Mouse (Mus musculus) embryo, embryonic 10 days (tissue): ENCODE measurements around the gene Add3.

Experiments
- DNase-seq: peaks from one replicate; pipeline ENCODE4 v3.0.0-alpha.2; 2015; ENCODE audit warnings: low spot score

Gene Add3

DNA sequence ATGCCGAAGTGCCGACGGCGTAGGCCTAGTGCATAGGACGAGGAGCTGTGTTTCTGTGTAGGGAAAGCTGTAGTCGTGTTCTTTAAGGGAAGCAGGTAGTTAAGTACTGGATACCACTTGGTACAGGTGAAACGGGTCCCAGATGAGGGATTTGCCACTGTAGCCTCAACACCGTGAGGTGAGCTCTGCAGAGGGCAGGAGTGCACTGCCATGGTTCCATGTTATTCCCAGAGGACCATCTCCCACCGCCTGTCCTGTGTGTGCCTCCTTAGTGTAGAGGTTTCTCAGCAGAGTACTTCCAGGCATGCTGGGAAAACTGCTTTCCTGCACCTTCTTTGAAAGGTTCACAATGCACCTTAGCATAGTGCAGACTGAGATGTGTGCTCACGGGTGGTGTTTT lies 26.1 kb downstream of the Add3 start:
- no peak for DNase-seq

DNA sequence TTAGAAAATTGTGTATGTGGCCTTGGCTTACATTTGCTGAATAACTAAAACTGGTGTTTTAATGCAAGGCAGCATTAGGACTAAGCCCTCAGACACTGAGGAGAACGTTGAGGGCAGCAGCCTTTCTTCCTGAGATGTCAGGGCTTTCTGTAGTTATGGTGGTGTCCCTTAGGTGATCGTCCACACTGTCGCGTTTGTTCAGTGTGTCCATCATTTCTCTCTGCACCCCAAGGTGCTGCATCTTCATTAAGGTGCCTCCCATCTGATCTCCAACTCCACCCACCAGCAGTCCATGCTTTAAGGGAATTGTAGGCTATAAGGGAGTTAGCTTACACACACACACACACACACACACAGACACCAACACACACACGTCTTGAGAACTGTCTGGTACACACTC lies 28.3 kb downstream of the Add3 start:
- no peak for DNase-seq

DNA sequence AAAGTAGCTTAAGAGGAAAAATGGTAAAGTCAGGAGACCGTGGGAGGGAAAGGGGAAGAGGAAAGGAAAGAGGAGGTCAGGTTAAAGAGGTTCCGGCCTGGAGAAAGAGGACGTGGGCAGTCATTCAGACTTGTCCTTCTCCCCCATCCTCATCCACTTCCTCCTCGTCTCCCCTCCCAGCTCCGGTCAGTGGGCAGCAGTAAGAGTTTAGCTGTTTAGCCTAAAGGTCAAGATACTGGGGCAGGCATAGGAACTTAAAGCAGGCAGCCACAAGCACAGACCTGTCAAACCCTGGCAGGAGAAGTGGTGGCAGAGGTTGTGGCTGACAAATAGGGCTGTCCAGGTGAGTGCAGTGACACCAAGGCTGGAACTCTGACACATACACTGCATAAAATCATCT lies 30.4 kb downstream of the Add3 start:
- no peak for DNase-seq

DNA sequence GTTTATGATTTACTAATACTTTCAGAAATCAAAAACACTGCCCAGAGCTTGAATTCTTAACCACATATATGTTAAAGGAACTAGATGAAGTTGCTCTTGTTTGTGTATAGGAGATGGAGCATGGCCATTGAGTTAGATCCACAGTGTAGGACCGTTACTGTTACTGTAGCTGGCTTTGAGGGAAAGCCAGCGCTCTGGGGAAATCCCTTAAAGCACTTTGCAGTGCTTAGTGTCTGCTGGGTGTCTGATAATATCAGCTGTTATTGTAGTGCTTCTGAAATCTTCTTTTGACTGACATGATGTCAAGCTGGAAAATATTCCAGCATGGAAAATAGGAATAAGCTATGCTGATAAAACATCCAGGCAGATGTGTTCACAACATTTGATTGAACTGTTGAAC lies 33.8 kb downstream of the Add3 start:
- no peak for DNase-seq

DNA sequence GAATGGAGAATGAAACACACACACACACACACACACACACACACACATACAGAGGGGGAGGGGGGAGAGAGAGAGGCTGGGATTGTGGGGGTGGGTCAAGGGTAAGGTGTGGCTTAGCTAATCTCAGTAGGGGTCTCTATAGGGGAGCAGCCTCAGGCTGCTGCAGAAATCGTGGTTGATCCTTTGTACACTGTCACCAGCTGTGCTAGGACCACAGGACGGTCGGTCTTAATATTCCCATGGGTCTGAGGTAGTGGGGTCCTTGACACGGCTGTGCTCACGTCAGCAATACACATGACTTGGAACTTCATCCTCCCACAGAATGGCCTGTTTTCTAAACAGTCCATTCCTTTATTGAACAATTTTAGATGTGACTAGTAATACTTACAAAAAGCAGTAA lies 35.3 kb downstream of the Add3 start:
- DNase-seq: no peak

DNA sequence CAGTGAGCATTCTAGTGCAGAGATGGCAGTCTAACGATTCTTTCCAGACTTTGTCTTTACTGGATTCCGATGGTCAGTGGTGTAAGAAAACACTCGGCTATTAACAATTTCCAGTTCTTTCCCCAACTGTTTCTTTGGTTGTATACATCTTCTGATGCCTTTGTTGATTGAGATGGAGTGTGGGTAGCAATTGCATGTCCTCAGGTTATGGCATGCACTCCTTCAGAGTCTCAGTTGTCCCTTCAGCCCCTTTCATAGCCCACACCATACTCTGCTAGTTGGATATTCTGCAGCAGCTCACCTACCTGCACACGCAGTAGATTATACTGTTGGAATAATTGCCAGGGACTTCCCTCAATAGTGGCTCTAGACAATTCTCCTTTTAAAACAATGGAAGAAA lies 36.3 kb downstream of the Add3 start:
- DNase-seq: no peak

DNA sequence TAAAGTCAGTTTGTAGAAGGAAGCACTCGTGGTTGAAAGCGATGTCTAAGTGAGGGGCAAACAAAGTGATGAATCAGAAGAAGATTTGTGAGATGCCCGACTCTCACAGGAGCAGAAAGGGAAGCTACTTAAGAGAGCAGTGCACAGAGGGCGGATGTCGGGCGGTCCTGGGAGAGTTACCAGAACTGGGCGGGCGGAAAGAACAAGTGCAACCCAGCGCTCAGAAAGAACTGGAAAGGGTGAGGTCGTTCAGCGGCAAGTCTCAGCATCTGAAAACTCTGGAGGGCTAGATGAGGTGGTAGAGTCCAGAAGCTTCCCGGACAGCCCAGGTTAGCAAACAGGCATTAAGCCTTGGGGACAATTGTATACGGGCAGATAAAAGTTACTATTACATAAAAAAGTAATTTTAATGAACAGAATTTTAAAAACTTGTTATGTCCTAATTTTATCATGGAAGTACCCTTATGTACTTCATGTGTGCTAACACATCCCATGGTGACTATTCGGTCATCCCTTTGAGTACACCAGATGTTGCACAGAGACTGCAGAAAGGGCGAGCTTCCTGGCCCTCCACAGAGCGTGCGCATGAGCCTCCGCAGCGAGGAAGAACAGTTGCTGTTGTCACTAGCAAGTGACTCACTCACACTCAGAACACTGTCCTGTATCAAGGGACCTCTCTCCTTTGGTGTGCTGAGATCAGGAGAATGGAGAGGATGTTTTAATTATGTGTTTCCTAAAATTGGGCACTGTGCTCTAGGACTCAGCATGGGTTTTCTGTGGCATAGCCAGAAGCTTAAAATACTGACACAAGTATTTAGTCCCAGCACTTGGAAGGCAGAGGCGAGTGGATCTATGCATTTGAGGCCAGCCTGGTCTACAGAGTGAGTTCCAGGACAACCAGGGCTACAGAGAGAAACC lies 38.6 kb downstream of the Add3 start:
- DNase-seq: no peak

DNA sequence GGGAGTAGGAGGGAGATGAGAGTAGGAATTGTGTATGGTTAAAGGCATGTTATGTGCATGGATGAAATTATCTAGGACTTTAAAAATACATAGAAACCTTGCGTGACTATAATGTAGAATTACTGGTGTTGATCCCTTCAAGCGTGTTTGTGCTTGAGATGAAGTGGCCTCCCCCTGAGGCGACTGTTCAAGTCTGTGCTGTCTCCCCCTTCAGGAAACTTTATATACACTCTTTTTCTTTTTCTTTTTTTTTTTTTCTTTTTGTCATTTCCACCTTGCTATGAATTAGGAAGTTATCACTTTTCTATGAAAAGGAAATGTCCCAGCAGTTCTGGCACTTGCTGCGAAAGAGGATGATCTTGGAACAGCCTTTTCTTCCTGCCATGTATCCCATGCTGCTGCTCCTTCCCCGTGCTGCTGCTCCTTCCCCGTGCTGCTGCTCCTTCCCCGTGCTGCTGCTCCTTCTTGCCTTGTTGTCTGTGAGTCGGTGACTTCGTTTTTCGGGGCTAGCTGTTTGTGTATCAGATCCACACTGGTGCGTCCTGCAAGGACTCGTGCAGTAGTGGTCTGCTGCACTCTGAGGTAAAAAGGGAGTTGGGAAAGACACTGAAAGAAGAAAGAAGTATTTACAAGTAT lies 40.0 kb downstream of the Add3 start:
- DNase-seq: no peak

DNA sequence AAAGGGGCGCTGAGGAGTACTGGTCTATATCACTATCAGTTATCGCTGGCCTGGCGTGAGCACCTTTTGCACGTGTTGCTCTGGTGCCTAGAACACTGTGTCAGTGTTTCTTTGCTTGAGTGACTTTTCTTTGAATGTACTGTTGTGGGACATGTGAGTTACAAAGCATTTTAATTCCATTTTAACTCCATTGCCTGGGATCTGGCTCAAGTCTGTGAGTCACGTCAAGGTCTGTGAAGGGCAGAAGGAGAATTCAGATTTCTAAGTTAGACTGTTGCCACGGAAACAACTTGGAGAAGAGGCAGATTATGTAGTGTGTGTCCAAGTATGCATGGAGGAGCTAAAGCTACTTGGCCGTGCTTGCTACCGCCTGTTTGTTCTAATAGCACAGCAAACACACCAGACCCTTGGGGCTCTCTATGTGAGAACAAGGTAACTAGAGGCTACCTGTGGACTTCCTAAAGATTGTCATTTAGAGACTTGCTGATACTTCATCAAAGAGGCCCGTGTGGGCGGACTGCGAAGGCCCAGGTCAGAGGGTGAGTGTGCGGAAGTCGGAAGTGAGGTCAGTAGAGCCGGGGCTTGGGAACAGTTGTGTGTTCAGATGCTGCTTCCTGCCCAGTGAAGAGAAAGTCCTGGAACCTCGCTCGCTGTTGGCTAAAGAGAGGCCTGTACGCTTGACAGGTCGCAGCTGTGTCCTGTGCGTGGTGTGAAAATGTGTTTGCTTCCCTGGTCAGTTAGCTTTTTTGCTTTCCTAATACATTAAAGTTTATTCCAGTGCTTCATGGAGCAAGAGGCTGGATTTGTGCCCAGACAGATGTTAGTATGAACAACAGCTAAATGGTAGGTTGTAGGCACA lies 41.0 kb downstream of the Add3 start:
- no peak for DNase-seq

DNA sequence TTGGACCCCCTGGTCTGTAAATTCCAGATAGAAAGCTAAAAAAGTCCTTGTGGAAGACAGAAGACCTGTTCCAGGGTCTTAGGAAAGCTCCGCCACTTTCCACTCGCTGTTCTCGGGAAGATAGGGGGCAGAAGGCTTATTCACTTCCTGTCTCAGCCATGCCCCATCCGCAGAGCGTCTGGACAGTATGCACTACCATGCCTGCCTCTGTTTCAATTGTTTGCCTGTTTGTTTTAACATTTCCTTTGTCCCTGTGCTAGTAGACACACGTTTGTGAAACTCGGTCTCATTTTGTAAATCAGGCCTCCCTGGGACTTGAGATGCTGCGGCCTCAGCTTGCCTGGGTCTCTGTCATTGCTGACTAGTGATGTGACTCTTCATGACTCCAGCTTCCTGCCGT lies 43.4 kb downstream of the Add3 start:
- peak; percentile 35 for DNase-seq

DNA sequence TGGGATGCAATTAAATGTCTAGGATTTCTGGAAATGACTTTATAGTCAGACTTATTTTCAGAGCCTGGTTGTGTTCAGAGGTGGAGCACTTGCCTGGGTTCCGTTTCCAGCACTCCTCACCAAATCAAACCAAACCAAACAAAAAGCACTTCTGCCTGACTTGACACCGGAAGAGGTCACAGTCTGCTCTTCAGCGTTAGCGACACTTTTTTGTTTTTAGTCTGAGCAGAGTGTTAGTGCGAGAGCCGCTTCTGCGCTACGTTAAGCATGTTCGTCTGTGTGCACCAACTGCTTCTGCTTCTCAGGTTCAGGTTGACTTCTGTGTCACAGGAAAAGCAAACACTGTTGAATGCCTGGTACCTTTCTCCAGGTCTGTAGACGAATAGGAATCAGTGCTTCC lies 44.0 kb downstream of the Add3 start:
- no peak for DNase-seq

DNA sequence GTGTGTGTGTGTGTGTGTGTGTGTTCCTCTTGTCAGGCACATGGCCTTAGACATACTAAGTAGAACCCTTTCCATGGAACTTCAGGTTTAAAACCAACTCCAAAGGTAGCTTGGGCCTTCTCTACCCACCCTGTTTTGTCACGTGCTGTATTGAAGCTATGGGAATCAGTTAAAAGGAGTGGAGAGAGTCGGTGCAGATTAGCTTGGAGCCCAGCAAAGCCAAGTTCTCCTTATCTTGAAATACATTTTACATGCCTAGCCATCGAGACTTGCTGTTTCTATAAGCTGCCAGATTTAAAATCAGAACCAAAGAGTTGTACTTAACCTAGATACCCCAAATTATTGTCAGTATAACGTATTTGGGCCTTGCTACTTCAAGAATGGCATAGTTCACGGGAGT lies 44.7 kb downstream of the Add3 start:
- DNase-seq: no peak

DNA sequence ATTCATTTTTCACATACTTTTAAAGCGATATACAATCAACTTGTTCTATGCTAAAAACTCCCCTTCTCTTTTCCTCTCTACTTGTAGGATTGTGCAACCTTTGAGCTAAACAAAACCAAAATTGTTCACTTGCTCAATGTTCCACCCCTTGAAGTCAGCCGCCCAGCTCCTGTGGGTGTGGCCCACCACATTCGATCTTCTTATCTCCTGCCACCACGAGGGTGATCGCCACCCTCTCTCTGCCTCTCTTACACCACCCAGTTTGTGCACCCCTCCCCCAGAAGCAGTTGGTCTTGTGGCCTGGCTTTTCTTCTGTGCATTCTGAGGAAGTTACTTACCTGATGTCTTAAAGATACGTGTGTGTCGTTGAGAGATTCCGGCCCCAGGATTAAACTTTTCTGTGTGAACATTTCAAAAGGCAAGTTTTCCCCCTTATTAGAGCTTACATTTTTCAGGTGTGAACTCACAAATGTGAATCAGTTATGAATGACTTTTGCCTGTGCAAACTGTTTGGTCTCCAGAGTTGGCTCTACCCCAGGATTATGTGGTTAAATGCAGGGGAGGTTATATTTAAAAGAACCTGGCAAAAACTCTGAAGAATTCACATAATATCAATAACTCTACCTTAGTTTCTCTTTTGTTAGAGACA lies 45.4 kb downstream of the Add3 start:
- DNase-seq: no peak

DNA sequence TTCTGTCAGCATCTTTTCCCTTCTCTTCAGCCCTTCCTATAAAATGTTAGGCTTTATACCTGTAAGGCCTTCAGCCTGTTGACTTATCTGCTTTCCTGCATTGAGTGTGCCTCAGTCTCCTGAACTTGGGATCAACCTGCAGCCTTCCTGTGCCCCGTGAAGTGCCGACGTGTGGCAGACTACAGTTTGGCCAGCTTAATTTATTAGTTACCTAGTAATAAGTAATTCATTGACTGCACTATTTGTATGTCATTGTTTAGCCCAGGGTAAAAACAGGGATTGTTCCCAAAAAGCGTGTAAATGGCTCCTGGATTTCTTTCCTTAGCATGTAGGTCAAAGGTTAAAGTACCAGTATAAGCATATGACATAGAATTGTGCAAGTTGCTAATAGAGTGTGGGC lies 46.2 kb downstream of the Add3 start:
- DNase-seq: no peak

DNA sequence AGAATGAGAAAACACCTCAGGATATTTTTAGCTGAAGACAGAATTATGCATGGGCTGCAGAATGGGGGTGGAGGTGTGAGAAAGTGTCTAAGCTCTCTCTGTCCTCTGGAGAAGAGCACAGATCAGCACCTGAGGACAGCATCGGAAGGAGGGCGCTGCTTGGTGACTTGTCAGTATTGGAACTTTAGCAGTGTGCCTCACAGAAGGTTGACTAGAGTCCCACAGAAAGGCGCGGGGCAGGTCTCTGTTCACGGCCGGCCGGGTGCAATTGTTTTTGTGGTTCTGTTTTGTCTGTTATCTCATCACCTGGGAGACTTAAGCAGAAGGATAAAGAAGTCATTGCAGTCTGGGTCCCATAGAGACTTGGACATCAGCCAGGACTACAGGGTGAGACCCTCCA lies 47.3 kb downstream of the Add3 start:
- DNase-seq: no peak

DNA sequence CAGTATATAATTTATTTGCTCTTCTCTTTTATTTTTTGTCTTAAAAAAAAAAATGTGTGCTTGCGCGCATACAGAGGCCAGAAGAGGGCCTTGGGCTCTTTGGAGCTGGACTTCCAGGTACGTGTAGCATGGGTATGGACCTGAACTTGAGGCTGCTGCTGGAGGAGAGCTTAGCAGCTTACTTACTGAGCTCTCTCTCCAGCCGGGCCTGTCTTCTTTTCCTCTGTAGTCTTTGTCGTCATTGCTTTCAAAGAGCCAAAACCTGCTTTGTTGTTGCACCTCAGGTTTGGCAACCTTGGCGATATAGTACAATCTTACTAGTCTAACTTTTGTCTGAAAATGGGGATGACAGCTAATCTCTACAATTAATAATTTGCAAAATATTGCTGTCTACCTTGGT lies 47.9 kb downstream of the Add3 start:
- DNase-seq: no peak

DNA sequence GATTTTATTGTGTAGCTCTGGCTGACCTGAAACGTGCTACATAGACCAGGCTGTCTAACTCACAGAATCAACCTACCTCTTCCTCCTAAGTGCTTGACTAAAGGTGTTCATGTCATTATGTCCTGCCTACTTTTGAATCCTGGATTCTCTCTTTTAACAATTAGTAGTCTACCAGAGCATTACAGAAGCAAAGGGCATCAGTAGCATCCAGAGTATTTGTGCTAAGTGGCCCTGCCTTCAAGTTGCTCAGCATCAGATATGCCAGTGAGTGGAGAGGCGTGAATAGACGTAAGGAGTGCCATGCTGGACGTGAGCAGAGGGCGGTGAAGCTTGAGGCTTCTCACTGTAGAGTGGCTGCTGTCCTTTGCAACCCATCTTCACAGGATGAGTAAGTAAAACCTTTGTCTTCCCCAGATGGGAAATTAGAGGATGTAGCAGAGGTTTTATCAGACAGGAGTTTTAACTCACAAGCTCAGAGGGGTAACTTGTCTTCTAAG lies 48.5 kb downstream of the Add3 start:
- no peak for DNase-seq

DNA sequence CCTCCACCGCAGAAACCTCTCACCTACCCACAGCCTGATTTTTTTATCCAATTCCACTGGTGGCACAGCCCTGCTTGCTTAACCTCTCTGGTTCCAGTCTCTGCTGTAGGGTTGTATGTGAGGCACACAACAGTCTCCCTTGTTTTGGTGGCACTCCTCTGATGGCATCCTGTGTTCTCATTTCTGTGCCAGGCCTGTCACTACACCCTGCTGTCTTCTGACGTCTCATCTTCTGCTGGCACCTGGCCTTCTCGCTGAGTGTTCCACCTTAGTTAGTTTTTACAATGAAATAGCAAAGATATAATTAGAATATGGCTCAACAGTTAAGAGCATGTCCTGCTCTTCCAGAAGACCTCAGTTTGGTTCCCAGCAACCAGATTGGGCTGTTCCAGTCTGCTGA lies 49.5 kb downstream of the Add3 start:
- DNase-seq: no peak

DNA sequence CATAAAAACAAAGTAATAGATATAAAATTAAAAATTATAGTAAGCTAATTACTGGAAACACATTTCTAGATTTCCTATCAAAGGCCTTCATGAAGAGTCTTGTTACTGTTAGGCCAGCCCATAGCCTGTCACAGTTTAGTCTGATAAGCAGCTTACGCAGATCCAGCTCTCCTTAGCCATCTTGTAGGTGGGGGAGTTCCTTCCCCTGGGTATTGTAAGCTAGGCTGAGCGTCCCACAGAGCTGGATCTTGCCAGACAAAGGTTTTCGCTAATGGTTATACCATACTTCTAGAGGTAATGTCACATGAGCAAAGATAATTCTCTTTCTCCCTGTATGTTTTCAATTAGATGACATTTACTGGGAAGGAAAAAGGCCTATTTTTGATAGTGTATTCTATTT lies 50.0 kb downstream of the Add3 start:
- no peak for DNase-seq

DNA sequence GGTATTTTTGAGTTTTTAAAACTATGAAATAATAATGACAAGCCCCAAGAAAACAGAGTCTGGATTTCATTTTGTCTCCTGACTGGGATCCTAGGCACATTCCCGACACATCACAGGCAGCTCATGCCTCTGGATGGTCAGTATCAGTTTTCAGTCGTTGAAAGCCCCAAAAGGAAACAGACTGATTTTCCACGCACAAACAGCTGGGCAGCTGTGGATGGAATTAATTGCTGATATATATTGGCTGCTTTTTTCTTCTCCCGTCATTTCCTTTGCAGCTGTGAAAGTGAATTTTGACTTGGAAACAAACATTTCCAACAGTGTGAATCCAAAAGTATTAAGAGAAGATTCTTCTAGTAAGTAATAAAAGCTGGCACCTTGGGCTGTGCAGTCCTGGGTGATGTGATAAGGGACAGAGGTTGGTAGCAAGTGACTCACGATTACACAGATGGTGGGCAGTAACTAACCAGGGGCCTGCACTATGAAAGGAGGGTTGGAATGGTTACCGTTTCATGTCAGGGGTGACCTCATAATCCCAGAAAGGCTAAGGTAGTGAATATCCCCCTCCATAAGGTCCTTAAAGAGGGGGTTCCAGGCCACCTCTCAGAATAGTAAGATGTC lies 51.7 kb downstream of the Add3 start:
- DNase-seq: no peak

DNA sequence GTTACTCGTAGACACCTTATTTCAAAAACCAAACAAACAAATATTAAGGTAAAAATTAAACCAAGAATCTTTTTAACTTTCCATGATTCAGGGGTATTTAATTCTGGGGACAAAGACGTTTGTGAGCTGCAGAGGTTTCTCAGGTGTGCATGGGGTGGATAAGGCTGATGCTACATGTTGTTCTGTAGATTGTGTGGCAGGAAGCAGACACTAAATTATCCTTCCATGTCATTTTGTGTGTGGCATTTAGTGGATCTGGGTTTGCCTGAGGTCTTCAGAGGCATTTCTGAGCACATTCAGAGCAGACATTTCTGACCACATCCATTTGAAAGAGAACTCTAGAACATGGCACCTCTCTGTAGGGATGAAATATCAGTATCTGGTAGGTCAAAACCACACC lies 52.9 kb downstream of the Add3 start:
- no peak for DNase-seq
